Mouse (Mus musculus): Measurements from ENCODE around the gene Donson.

The Donson gene

GRCm38 (mm10) chr16:91640171-91640570 lies 48.4 kb downstream of the Donson start:
- DNase-seq (ENCODE audit: low spot score in 2 of 2): no peak

GRCm38 (mm10) chr16:91639636-91640035 lies 48.9 kb downstream of the Donson start:
- no peak for DNase-seq (ENCODE audit: low spot score in 2 of 2)

- DNase-seq (ENCODE audit: low spot score in 2 of 2): no peak
Measured at GRCm38 (mm10) chr16:91639161-91639560, 49.4 kb downstream of the Donson start.

GRCm38 (mm10) chr16:91633641-91634040 lies 54.9 kb downstream of the Donson start:
- DNase-seq (ENCODE audit: low spot score in 2 of 2): no peak

- DNase-seq (ENCODE audit: low spot score in 2 of 2): no peak
Measured at GRCm38 (mm10) chr16:91632940-91633339, 55.6 kb downstream of the Donson start.

GRCm38 (mm10) chr16:91632439-91632838 lies 56.1 kb downstream of the Donson start:
- no peak for DNase-seq (ENCODE audit: low spot score in 2 of 2)

- no peak for DNase-seq (ENCODE audit: low spot score in 2 of 2)
Measured at GRCm38 (mm10) chr16:91630584-91630983, 58.0 kb downstream of the Donson start.

- no peak for DNase-seq (ENCODE audit: low spot score in 2 of 2)
Measured at GRCm38 (mm10) chr16:91629749-91630148, 58.8 kb downstream of the Donson start.

GRCm38 (mm10) chr16:91628673-91629072 lies 59.9 kb downstream of the Donson start:
- DNase-seq (ENCODE audit: low spot score in 2 of 2): no peak

GRCm38 (mm10) chr16:91627831-91628230 lies 60.7 kb downstream of the Donson start:
- DNase-seq (ENCODE audit: low spot score in 2 of 2): no peak
